Mouse (Mus musculus) hindbrain, embryonic 11.5 days (tissue): ENCODE data around the gene Angptl1. TPM values are rescaled to one million over a fixed set of nuclear protein-coding genes. Genes with fewer than 3 reads are reported as not detected.

Source experiments
- ATAC-seq: fragments of 200-750 bp; cut with Nextera tagmentation; 2 replicates; pipeline ENCODE4 v1.8.0; 2017; ENCODE audit warnings: mild to moderate bottlenecking, moderate TSS enrichment, moderate library complexity; ENCODE audit not compliant: low FRiP score
- DNase-seq: peaks from one replicate; pipeline ENCODE4 v3.0.0-alpha.2; 2015; ENCODE audit warnings: low spot score
- H3K27ac ChIP-seq: fragments of 300-500 bp; sonication (generic); 2 replicates; pipeline ENCODE4 v1.5.1; 2014; ENCODE audit warnings: mild to moderate bottlenecking, low read depth, low read length
- H3K27me3 ChIP-seq: fragments of 300-500 bp; sonication (generic); 2 replicates; pipeline ENCODE4 v1.6.1; 2014; ENCODE audit warnings: mild to moderate bottlenecking, low read length, moderate library complexity, mixed read lengths; ENCODE audit not compliant: control insufficient read depth, insufficient read depth
- H3K36me3 ChIP-seq: fragments of 300-500 bp; sonication (generic); 2 replicates; pipeline ENCODE4 v1.6.1; 2014; ENCODE audit warnings: mild to moderate bottlenecking, low read length, moderate library complexity, mixed read lengths; ENCODE audit not compliant: control insufficient read depth, insufficient read depth
- H3K4me1 ChIP-seq: fragments of 300-500 bp; sonication (generic); replicated peaks from 2 replicates; pipeline ENCODE4 v1.6.1; 2014; ENCODE audit warnings: low read length, mixed read lengths; ENCODE audit not compliant: control insufficient read depth, insufficient read depth
- H3K4me2 ChIP-seq: fragments of 300-500 bp; sonication (generic); replicated peaks from 2 replicates; pipeline ENCODE4 v1.6.1; 2014; ENCODE audit warnings: mild to moderate bottlenecking, low read depth, low read length
- H3K4me3 ChIP-seq: fragments of 300-500 bp; sonication (generic); 2 replicates; pipeline ENCODE4 v1.5.1; 2014; ENCODE audit warnings: low read depth, low read length
- H3K9ac ChIP-seq: fragments of 300-500 bp; sonication (generic); 2 replicates; pipeline ENCODE4 v1.6.1; 2014; ENCODE audit warnings: low read depth, low read length
- H3K9me3 ChIP-seq: fragments of 300-500 bp; sonication (generic); 2 replicates; pipeline ENCODE4 v1.6.1; 2016; ENCODE audit warnings: low read length; ENCODE audit not compliant: control insufficient read depth
- WGBS: fragments of 180-500 bp; shearing (Covaris S2); extraction: QIAGEN DNeasy Blood & Tissue Kit; methylation state at CpG from one replicate; pipeline ENCODE4 v1.1.7; 2014; 5-methylcytosine and 5-hydroxymethylcytosine counted together
- polyA plus RNA-seq: library from polyadenylated mRNA; unstranded; fragments of >200 nt; fragmentation: Nextera tagmentation; extraction: Ambion mirVana; gene quantifications from 2 replicates; pipeline ENCODE4 v1.2.1, GENCODE M21; 2014

Angptl1 gene
- polyA plus RNA-seq, 1 experiment from 2014 or later: 5.1 TPM

- H3K4me1 ChIP-seq: no peaks in the 10 kb centered on the region
- 10% methylated on average over 6 of the region's 6 CpGs for WGBS
- H3K9me3 ChIP-seq: no peaks in the 10 kb centered on the region
- H3K27ac ChIP-seq: peak overlapping the region; percentile 2; the same call in 1 of the 2 replicates
- H3K4me2 ChIP-seq: no peak overlapping the region
- H3K27me3 ChIP-seq: no peaks in the 10 kb centered on the region
- ATAC-seq (peak; percentile 78), DNase-seq (peak; percentile 53)
- no peak overlapping the region for H3K4me3 ChIP-seq
- H3K36me3 ChIP-seq: no peaks in the 10 kb centered on the region
- H3K9ac ChIP-seq: no peak overlapping the region
Observed at GRCm38 (mm10) chr1:156838695-156839094, 333 bp downstream of the Angptl1 start.

GRCm38 (mm10) chr1:156841625-156842339 is 3.4 kb downstream of the Angptl1 start:
- Histone ChIP-seq H3K27me3 (no peaks in the 10 kb centered on the region), H3K4me1 (no peaks in the 10 kb centered on the region), H3K9me3 (no peaks in the 10 kb centered on the region), H3K4me2 (no peak overlapping the region), H3K4me3 (no peak overlapping the region), H3K36me3 (no peaks in the 10 kb centered on the region), H3K9ac (no peak overlapping the region), H3K27ac (no peak overlapping the region)
- ATAC-seq (no peak), DNase-seq (no peak)
- 80% methylated on average over 11 of the region's 11 CpGs for WGBS

GRCm38 (mm10) chr1:156847098-156847497 is 8.7 kb downstream of the Angptl1 start:
- Histone ChIP-seq H3K4me1 (no peaks in the 10 kb centered on the region), H3K9ac (no peak overlapping the region), H3K4me2 (no peak overlapping the region), H3K4me3 (no peak overlapping the region), H3K9me3 (no peaks in the 10 kb centered on the region), H3K27me3 (no peaks in the 10 kb centered on the region), H3K36me3 (no peaks in the 10 kb centered on the region), H3K27ac (no peak overlapping the region)
- no peak for ATAC-seq
- 74% methylated on average over 4 of the region's 4 CpGs for WGBS
- DNase-seq: no peak

DNA sequence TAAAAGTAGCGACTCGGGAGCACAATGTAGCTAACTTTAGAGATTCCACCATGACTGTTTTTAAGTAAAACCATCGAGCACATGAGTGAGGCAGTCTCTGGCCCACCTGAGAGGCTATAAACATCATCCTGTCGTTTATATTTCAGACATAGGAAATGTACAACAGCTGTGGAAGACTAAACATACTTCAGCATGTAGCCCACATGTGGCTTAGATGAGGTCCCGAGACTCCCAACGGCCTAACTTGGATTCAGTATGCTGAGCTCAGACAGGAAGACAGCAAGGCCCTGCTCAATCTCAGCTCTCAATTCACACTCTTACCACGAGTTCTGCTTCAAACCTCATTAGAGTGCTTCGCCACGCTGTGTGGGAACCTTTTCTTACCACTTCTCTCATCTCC is 14.0 kb downstream of the Angptl1 start:
- no peaks in the 10 kb centered on the region for H3K27me3 ChIP-seq
- no peak overlapping the region for H3K4me3 ChIP-seq
- H3K4me2 ChIP-seq: no peak overlapping the region
- no peaks in the 10 kb centered on the region for H3K4me1 ChIP-seq
- H3K9me3 ChIP-seq: no peaks in the 10 kb centered on the region
- no peak for ATAC-seq
- H3K27ac ChIP-seq: no peak overlapping the region
- no peak overlapping the region for H3K9ac ChIP-seq
- WGBS: 70% methylated on average over 9 of the region's 9 CpGs
- no peak for DNase-seq
- no peaks in the 10 kb centered on the region for H3K36me3 ChIP-seq

DNA sequence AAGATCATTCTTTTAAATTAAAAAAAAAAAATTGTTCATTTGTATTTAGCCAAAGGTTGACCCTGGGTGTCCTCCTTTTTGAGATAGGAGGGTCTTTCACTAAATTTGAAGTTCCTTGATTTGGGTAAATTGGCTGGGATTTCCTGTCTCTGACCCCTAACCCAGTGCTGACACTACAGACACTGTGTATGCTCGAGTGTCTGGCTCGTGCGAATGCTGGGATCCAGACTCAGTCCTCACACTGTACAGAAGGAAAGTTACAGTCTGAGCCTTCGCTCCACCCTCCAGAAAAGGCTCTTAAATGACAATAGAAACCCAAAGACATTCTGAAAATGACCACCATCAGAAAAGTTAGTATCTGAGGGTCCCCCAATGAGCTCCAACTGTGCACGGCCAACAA is 14.5 kb downstream of the Angptl1 start:
- Histone ChIP-seq H3K9ac (no peak overlapping the region), H3K36me3 (no peaks in the 10 kb centered on the region), H3K4me2 (no peak overlapping the region), H3K4me1 (no peaks in the 10 kb centered on the region), H3K9me3 (no peaks in the 10 kb centered on the region), H3K4me3 (no peak overlapping the region), H3K27me3 (no peaks in the 10 kb centered on the region), H3K27ac (no peak overlapping the region)
- no peak for ATAC-seq
- WGBS: 67% methylated on average over 5 of the region's 5 CpGs
- no peak for DNase-seq

- H3K4me3 ChIP-seq: no peak overlapping the region
- H3K9me3 ChIP-seq: no peaks in the 10 kb centered on the region
- no peaks in the 10 kb centered on the region for H3K27me3 ChIP-seq
- H3K4me2 ChIP-seq: no peak overlapping the region
- H3K27ac ChIP-seq: no peak overlapping the region
- no peak for ATAC-seq
- 92% methylated on average over 4 of the region's 4 CpGs for WGBS
- no peaks in the 10 kb centered on the region for H3K4me1 ChIP-seq
- no peak overlapping the region for H3K9ac ChIP-seq
- DNase-seq: no peak
- no peaks in the 10 kb centered on the region for H3K36me3 ChIP-seq
Observed at GRCm38 (mm10) chr1:156854558-156854957, 16.2 kb downstream of the Angptl1 start.

GRCm38 (mm10) chr1:156856666-156857065 is 18.3 kb downstream of the Angptl1 start:
- no peaks in the 10 kb centered on the region for H3K9me3 ChIP-seq
- no peak for DNase-seq
- H3K4me1 ChIP-seq: no peaks in the 10 kb centered on the region
- no peaks in the 10 kb centered on the region for H3K36me3 ChIP-seq
- no peak overlapping the region for H3K4me3 ChIP-seq
- no peaks in the 10 kb centered on the region for H3K27me3 ChIP-seq
- H3K27ac ChIP-seq: no peak overlapping the region
- no peak for ATAC-seq
- H3K4me2 ChIP-seq: no peak overlapping the region
- no peak overlapping the region for H3K9ac ChIP-seq
- WGBS: 98% methylated on average over 2 of the region's 2 CpGs

GRCm38 (mm10) chr1:156859156-156859555 is 20.8 kb downstream of the Angptl1 start:
- H3K4me3 ChIP-seq: no peak overlapping the region
- no peaks in the 10 kb centered on the region for H3K27me3 ChIP-seq
- DNase-seq: no peak
- 93% methylated on average over 2 of the region's 2 CpGs for WGBS
- ATAC-seq: no peak
- 0 out of 2 replicates have a peak, but pooled peaks cover 2% of the 10 kb centered on the region for H3K4me1 ChIP-seq
- H3K9ac ChIP-seq: no peak overlapping the region
- no peaks in the 10 kb centered on the region for H3K9me3 ChIP-seq
- no peak overlapping the region for H3K4me2 ChIP-seq
- no peaks in the 10 kb centered on the region for H3K36me3 ChIP-seq
- H3K27ac ChIP-seq: no peak overlapping the region

DNA sequence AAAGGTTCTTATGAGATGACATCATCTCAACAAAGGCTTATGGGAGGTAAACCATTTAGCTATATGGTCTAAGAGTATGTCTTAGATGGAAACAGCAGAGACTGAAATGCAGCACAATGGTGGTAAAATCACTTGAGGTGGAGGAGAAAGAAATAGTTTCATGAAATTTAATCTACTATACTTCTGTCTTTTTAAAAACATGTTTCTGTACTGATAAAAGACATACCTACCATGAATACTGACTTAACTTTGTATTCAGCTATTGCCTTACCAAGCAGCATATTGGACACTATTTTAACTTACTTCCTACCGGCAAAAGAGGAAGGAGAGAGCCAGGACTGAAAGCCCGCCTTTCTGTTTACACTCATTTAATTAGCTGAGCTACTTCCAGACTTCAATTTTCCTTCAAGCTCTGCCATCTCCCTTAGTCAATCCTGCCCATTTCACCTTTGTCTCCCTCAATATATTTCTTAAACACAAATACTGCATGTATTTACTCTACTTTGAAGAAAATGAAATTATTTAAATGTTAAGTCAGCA is 21.4 kb downstream of the Angptl1 start:
- no peak overlapping the region for H3K9ac ChIP-seq
- H3K36me3 ChIP-seq: no peaks in the 10 kb centered on the region
- H3K9me3 ChIP-seq: no peaks in the 10 kb centered on the region
- WGBS: 83% methylated on average over 2 of the region's 2 CpGs
- H3K4me3 ChIP-seq: no peak overlapping the region
- H3K27me3 ChIP-seq: no peaks in the 10 kb centered on the region
- H3K4me1 ChIP-seq: 0 out of 2 replicates have a peak, but pooled peaks cover 2% of the 10 kb centered on the region
- no peak for ATAC-seq
- H3K4me2 ChIP-seq: no peak overlapping the region
- no peak overlapping the region for H3K27ac ChIP-seq
- DNase-seq: no peak
